Mouse (Mus musculus) C2C12 (cell line): ENCODE data around the gene Olfr522.

ENCODE experiments used
- CEBPB ChIP-seq: IDR thresholded peaks from one replicate; pipeline ENCODE4 v1.6.1; 2011; ENCODE audit warnings: low read depth, mild to moderate bottlenecking, control low read depth, moderate library complexity
- CTCF ChIP-seq: IDR thresholded peaks from one replicate; pipeline ENCODE4 v1.5.1; 2011; ENCODE audit not compliant: control insufficient read depth, insufficient read depth, insufficient read length
- MAX ChIP-seq: IDR thresholded peaks from one replicate; pipeline ENCODE4 v1.6.1; 2011; ENCODE audit warnings: mild to moderate bottlenecking, control low read depth
- MYOD1 ChIP-seq: IDR thresholded peaks from one replicate; pipeline ENCODE4 v1.6.1; 2011; ENCODE audit warnings: low read depth; ENCODE audit not compliant: control insufficient read depth, insufficient read length
- MYOG ChIP-seq: IDR thresholded peaks from one replicate; pipeline ENCODE4 v1.6.1; 2011; ENCODE audit not compliant: control insufficient read depth, insufficient read length; ENCODE audit errors: extremely low read depth
- USF1 ChIP-seq: IDR thresholded peaks from one replicate; pipeline ENCODE4 v1.6.1; 2011; ENCODE audit warnings: low read depth, mild to moderate bottlenecking, control low read depth, moderate library complexity

DNA sequence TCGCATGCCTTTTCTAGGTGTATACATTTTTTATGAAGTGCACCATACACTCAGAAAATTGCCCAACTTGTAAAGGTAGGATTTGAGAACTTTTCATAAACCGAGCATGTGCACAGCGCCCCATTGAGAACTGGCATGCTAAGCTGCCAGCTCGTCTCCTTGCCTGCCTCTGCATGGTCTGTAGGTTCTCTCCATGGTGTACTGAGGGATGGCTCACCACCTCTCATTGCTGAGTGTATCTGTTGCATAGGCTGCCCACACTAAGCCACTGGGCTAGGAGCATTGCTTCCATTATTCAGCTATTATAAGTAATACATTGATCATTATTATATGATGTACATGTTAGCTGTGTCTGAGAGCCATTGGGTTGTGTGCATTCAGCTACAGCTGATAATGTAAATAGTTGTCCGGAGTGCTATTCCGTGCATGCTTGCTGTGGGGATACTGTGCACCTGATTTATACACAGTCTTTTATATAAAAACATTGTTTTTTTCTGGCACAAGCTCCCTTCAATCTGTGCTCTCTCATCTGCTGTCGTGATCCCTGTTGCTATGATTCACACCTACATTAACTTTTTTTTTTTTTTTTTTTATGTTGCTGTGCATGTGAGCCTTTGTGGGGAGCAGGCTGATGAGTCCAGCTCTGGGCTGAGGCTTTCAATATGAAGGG, 23.3 kb upstream of the Olfr522 start:
- TF ChIP-seq CEBPB (no peak), CTCF (no peak), USF1 (no peak), MAX (no peak), MYOG (no peak), MYOD1 (no peak)
